Mouse (Mus musculus) gastrocnemius, postnatal 10 days (tissue): ENCODE results near the gene Fam162b. TPM values are rescaled to one million over a fixed set of nuclear protein-coding genes. Genes with fewer than 3 reads are reported as not detected.
A peak's percentile ranks its signal among the peaks of the same experiment; 100 is the strongest.

Experiments used
- DNase-seq: peaks from one replicate; pipeline ENCODE4 v3.0.0; 2021; ENCODE audit warnings: mixed read lengths
- long read RNA-seq, 2 experiments: library from polyadenylated mRNA; stranded (forward); transcript quantifications; one replicate each; pipeline ENCODE4 v2.0.0; 2021
- total RNA-seq, 2 experiments: library from RNA; stranded (reverse); gene quantifications; 2 replicates each; pipeline ENCODE4 v1.2.3; 2021

Gene Fam162b
- total RNA-seq = not detected
- long read RNA-seq, experiment 1 = 0 reads
- long read RNA-seq, experiment 2 = 0 reads

GRCm38 (mm10) chr10:51590139-51590574, at the start of gene Fam162b:
TSS of gene Fam162b (minus strand) at chr10:51590517.
- no peak for DNase-seq

- DNase-seq = no peak
These were observed 41.3 kb upstream of the Fam162b start, which contains the start of gene Gprc6a for GRCm38 (mm10) chr10:51631411-51632136. TSS of gene Gprc6a (minus strand) at chr10:51631461.

GRCm38 (mm10) chr10:51621193-51621592, 30.9 kb upstream of the Fam162b start:
- DNase-seq = no peak

- DNase-seq = no peak
These were observed 29.8 kb upstream of the Fam162b start for GRCm38 (mm10) chr10:51620126-51620525.

DNA sequence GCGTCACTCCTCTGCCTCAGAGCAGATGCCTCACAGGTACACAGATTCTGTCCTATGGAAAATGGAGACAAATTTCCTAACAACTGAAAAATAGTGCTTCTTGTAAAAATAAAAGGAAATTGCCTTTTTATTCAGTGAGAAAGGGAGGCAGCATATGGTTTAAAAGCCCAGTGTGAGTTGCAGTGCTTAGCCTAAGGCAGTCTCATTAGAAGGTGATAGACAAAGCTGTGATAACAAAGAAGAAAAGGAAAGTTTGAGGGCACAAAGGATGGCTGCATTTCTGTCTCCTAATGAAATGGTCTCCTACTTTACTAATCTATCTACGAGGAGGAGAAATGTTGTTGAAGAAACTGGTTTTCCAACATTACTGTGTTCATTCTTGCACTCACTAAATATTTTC, 28.2 kb upstream of the Fam162b start:
- no peak for DNase-seq

- DNase-seq = no peak
These were observed 24.7 kb upstream of the Fam162b start for GRCm38 (mm10) chr10:51614826-51615590.

GRCm38 (mm10) chr10:51613421-51613820, 23.1 kb upstream of the Fam162b start:
- DNase-seq = no peak

GRCm38 (mm10) chr10:51611969-51612682, 21.8 kb upstream of the Fam162b start:
- no peak for DNase-seq

DNA sequence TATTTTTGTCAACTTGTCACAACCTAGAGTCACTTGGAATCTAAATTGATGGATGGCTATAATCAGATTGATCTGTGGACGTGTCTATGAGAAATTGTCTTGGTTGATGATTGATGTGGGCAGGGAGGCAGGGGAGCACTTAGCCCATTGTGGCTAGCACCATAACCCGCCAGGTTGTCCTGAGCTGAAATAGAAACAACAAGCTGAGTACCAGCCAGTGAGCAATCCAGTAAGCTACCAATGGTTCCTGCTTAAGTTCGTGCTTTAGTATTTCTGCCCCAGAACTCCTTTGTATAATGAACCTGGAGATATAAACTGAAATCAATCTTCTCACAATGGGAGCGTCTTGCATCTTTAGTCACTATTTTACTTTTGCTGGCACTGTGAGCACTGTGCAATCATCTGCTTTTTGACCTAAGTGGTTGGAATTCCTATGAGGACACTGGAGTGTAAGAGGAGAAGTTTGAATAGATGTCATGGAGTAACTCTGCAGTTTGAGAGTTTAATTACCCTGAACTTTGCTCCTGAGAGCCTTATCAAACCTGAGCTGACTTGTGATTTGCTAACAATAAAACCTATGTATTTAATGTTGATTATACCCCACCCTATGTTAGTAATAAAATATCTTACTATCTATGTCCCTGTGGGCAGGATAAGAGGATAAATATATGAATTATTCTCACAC, 19.6 kb upstream of the Fam162b start:
- no peak for DNase-seq

- no peak for DNase-seq
These were observed 6.8 kb upstream of the Fam162b start for GRCm38 (mm10) chr10:51596928-51597635.

GRCm38 (mm10) chr10:51595001-51595931, 4.9 kb upstream of the Fam162b start:
- no peak for DNase-seq

DNA sequence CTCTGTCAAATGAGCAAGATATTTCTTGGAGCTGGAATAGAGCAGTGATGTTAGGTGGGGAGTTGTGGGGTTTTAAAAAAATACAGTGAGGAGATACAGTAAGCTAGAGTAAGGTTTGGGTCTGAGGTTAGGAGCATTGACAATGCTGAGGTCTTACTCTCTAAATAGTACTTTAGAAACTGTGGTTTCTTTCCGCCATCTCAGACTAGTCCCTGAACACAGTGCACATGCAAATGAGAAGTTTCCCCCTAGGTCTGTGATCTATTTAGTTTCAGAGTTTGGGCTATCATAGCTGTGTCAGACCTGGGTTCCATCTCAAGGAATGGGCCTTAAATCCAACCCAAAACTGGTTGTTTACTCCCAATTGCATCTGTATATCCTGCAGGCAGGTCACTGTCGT, 1.3 kb upstream of the Fam162b start:
- DNase-seq = no peak

GRCm38 (mm10) chr10:51584919-51585318, 5.4 kb downstream of the Fam162b start:
- no peak for DNase-seq

- no peak for DNase-seq
These were observed 5.9 kb downstream of the Fam162b start for GRCm38 (mm10) chr10:51584378-51584777.

DNA sequence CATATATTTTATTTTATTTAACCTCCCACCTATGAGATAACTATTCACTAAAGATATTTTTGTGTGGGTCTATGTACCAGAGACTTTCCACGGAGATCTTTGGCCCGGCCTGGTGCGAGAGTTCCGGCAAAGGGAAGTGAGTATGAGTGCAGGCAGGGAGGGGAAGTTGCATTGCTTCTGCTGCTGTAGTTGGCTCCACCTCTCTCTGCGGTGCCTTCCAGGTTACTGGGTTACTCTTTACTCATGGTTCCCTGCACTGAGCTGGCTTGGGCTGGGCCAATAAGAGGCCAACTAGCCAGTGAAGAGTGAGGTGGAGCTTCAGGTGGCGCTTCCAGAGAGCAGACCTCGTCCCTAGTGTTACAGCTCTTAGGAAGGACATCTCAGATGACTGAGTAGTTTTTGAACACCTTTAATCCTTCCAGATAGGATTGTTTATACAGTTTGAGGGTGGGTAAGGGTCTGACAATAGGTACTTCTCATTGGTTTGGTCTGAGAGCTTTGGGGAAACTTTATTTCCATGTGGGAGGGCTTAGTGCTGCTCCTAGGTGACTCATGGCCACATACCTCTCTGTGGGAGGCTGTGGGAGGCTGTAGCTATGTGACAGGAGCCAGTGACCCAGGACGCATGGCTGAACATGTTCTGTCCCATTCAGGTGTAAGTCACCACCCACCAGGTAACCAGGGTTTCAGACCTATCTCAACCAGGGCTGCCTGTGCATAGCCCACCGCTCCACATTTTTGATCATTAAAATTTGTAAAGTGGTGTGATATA, 18.9 kb downstream of the Fam162b start:
- DNase-seq = no peak

GRCm38 (mm10) chr10:51556005-51556404, 34.3 kb downstream of the Fam162b start:
- DNase-seq = no peak

DNA sequence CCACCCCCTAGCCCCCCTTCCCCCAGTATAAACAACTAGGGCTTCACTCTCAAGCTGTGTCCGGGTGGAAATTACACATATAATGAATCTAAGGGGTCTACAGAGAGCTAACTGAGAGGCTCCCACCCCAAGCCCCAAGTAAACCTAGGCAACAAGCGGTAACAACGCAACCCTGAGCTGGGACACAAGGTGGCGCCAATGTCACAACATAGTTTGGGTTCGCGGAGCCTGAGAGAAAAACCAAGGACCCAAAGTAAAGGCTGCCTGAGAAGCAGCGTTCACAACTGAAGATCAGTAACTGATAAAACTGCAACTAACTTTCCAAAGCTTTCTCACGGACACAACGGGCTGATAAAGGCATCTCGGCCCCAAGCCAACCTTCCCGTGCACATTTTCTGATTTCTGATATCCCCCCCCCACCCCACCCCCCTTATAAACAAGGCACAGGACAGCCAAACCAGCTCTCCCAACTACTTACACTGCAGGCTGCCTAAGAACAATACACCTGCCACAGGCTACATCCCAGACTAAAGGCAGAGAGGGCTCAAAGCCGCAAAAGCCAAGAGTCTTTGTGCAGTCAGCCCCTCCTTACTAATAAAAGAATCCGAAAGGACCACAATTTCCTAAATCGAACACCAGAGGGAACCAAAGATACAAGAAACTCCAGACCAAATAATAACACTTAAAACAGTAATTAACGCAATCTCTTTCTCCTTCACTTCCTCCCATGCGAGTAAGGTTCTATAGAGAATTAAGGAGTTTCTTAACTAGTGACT, 36.8 kb downstream of the Fam162b start:
- DNase-seq = peak; percentile 75
